Mouse (Mus musculus) embryo, embryonic 11 days (tissue): Measurements from ENCODE around the gene Tyw3.
"Not testable (repeated sequence)": the region's sequence is repeated elsewhere in the genome, so short reads cannot be mapped to it uniquely, and the experiment has no call there.

Source experiments
- DNase-seq: peaks from one replicate; pipeline ENCODE4 v3.0.0-alpha.2; 2015

Gene Tyw3

DNA sequence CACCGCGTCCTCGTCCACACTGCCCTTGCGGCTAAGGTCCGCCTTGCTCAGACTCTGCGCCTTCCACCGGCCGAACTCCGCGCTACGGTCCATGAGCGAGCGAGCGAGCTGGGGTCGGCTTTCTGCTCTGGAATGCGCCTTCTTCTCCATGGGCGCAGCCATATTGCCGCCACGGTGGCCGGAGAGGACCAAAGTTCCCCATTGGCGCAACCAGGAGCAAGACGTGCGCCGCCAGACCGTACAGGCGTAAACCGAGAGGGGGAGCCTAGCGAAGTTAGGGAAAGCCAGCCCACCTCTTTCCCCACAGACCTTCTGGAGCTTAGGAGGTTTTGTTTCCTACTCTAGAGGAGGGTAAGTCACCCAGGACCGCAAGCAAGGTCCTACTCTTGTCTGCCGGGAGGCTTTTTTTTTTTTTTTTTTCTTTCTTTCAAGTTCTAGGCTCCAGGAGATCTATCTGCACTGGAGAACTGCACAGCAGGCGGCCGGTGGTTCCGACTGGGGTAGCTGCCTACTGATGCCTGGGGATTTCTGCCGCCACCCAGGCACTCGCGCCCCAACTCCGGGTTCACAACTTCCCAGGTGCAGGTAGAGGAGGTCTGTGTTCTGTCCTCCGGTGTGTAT, at the start of gene Tyw3:
Tyw3 (minus strand) TSS at position 171 of the 621 bp plus-strand sequence.
- DNase-seq = peak; percentile 96

DNA sequence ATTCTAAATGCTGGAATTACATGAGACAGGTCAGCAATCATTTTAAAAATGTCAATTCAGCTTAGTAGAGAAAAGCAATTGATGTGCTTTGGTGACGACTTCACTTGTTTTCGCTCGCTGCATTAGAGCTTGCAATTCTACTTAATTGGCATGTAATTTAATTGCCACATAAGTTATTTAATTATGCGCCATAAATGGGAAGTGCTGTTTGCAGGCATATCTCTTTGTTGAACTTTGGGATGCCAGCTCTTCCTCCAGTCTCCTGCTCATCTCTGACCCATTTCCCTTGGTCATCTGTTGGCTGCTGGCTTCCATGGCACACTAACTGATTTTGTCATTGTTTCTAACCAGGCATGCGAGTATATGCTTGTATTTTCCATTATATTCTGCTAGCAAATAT, 36.2 kb upstream of the Tyw3 start:
- DNase-seq = no peak

DNA sequence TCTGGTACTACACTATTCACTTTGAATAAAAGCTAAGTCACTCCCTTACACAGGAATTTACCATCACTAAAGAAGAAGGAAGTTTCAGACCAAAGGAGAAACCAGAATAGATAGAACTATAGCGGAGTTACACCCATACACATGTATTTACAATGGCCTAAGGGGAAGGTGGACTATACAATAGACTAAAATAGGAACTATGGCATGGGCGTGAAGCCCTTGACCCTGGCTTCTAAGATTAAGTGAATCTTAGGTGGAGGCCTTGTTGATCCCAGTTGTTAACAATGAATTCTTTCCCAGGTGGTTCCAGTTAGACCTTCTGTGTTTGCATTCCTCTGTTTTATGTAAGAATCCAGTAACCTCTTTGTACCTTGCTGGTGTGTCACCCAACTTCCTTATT, 34.4 kb upstream of the Tyw3 start:
- DNase-seq = not testable (repeated sequence)

DNA sequence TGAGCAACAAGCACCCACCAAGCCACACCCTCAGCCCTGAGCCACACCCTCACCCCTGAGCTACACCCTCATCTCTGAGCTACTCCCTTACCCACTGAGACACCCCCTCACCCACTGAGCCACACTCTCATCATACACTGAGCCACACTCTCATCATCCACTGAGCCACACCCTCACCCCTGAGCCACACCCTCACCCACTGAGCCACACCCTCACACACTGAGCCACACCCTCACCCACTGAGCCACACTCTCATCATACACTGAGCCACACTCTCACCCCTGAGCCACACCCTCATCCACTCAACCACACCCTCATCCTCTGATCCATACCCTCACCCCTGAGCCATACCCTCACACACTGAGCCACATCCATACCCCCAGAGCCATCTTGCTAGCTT, 31.4 kb upstream of the Tyw3 start:
- DNase-seq = no peak

DNA sequence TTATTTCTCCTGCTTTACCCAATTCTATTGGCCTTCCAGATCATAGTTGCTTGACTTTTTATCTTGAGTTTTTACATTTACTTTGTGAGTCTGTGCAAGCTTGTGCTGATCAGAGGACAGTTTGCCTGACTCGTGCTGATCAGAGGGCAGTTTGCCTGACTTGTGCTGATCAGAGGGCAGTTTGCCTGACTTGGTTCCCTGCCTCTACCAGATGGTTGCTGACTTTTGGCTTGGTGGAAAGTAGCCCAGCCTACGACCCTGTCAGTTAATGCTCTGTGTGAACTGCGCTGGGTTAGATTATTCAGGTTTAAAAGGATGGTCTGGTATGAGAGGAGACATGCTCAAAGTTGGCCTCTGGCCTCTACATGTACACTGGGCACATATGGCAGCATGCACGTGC, 19.2 kb upstream of the Tyw3 start:
- no peak for DNase-seq

DNA sequence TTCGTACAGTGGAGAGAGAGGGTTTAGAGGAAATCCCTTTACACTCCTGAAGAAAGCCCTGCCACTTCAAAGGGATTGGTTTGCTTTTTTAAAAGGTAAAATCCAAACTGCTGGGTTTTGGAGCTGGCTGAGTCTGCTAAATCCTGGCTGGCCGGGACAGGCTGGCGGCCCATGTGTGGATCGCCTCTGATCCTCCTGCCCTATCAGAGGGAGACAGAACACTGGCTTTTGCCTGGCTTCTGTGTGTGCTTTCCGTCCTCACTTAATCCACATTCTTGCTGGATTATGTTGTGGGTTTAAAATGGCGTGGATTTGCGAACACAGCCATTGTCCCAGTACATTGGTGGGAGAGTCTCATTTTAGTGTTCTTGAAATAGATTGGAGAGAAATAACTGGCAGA, 18.4 kb upstream of the Tyw3 start:
- no peak for DNase-seq

DNA sequence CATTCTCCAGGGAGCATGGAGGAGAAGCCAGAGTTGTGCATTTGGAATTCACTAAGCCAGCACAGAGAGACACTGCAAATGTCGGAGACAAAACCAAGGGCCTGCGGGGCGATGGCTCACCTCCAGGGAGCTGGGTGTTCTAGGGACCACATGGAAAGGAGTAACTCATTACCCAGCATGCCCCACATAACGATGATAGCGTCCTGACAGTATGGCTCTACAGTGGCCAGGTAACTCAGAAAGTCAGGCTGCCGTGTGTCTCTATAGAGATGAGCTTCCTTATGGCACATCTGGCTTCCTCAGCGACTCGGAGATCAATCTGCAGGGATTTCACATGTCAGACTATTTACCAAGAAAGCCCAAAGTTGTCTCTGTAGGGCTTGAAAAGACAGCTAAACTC, 17.9 kb upstream of the Tyw3 start:
- no peak for DNase-seq

DNA sequence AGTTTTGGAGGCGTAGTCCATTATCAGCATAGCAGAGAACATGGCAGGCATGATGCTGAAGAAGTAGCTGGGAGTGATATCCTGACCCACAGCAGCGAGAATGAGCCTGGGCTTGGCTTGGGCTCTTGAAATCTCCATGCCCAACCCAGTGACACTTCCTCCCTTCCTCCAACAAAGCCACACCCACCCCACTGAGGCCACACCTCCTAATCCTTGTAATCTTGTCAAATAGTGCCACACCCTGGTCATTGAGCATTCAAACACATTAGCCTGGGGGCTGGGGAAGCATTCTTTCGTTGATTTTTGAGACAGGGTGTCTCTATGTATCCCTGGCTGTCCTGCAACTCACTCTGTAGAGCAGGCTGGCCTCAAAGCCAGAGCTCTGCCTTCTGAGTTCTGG, 15.0 kb upstream of the Tyw3 start:
- DNase-seq = no peak

DNA sequence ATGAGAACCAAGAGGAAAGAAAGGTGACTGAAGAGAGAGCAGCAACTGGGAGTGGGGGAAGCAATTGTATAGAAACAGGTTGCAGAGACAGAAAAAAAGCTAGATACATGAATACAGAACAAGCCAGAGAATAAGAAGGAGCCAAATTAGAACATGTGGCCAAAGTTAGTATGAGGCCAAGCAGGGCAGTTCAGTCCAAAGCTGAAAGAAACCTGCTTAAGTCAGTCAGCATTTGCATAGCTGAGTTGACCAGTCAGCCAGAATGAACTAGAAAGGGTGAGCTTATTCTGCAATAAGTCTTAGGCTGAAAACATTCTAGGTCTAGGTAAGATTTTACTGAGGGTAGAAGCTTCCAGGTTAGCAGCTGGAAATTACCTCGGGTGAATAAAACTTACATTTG, 11.0 kb upstream of the Tyw3 start:
- DNase-seq = no peak

DNA sequence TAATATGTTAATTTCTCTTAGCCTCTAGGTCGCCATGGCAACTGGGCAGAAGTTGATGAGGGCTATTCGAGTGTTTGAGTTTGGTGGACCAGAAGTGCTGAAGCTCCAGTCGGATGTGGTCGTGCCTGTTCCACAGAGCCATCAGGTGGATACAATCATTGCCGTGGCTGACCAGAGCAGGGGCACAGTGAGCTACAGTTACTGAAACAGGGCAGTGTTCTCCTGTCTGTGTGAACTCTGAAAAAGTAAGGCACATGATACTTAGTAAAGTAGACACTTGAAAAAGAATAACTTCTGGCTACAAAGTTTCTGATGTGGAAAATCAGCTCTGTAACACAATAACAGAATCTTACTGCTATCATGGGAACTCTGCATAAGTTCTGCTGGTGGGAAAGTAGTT, 8.0 kb upstream of the Tyw3 start:
- no peak for DNase-seq

DNA sequence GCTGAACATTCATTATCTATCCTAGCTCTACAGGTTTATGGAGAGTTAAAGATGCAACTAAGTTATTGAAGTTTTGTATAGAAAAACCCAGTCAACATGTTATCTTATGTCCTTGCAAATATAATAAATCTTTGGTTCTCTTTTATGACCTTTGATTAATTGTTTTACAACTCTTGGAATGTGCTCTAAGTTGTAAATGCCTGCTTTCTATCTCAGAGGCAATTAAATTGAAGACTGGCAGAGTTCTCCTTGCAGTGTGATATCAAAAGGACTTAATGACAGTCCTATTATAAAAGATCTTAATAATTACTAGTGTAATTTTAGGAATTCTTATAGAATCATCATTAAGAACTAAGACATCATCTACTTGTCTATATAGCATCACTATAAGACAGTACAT, 5.2 kb upstream of the Tyw3 start:
- DNase-seq = no peak

DNA sequence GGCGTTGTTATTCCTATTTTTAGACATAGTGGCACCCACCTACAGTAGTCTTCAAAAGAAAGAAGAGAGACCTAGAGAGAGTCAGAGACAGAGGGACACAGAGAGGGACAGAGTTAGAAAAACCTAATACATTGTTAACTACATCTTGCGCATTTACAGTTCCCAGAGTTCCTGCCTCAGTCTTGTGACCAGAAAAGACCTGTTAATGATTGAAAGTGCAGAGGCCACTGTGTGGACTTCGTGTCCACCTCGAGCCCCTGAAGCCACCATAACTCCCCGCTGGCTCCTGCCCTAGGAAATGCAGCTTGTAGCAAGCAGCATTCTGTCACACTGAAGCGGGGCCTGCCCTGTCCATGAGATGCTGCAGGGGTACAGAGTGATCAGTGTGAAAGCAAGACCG, 657 bp upstream of the Tyw3 start:
- DNase-seq = peak; percentile 18

DNA sequence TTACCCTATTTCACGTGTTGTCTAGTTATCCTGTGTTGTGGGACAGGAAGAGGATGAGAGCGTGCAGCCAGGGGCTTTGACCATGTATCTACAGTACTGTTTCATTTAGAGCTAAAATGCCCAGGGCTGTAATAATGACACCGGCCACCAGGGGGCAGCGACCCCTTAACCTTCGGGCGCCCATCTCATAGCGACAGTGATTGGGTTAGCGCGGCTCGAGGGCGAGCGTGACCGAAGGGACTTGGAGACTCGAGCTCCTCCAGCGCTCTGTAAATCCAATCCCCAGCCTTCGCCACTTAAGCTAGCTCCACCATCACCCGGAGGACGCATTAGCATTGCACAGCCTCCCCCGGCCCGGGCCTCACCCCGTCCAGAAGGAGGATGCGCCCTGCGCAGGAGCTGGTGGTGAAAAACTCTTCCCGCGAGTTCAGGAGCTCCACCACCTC, 393 bp downstream of the Tyw3 start, which contains the start of gene Cryz:
Cryz (plus strand) TSS at position 224 of the 446 bp plus-strand sequence.
- DNase-seq = peak; percentile 94

DNA sequence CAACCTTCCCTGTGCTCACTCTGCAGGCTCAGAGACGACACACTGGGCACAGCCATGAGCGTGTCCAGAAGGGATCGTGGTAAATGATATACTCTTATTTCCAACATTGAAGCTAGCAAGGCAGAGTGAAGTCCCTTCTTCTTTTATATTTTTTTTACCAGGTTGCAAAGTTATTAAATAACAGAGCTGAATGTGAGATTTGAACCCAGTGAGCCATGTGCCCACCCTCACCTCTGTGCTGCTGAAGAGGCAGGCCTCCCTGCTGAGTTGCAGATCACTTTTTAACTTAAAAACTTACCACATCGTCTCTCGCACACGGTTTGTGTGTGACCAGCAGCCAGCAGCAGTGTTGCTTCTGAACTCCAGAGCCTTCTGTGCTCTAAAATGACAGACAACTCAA, 2.7 kb downstream of the Tyw3 start:
- DNase-seq = no peak

DNA sequence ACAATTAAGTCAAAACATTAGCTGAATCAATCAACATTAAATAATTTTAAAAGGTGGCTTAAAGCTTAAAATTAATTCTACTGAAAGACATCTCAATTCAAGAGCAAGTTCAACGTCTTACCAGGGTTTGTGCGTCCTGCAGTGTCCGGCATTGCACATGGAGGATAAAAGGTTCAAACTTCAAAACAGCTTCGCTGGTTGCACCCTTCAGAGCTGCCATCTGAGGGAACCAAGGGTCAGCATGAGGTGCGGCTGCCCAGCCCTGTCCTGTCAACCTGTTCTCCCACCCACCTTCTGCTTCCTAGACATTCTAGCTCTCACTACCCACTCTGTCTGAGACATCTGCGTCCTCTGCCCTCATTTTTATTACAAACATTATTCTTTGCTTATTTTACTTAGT, 3.3 kb downstream of the Tyw3 start:
- no peak for DNase-seq

DNA sequence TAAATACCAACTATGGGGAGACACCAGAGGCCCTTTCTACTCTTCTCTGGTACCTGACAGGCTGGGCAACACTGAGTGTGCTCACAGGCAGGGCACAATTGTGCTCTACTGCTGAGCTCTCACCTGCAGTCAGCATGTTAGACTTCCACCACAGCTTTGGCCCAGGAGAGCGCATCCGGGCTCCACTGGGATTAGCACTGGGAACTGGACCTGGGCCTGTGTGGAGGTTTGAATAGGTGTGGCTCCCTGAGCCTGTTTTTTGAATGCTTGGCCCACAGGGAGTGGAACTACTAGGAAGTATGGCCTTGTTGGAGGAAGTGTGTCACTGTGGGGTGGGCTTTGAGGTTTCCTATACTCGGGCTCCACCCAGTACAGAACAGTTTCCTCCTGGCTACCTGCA, 5.3 kb downstream of the Tyw3 start:
- DNase-seq = no peak

DNA sequence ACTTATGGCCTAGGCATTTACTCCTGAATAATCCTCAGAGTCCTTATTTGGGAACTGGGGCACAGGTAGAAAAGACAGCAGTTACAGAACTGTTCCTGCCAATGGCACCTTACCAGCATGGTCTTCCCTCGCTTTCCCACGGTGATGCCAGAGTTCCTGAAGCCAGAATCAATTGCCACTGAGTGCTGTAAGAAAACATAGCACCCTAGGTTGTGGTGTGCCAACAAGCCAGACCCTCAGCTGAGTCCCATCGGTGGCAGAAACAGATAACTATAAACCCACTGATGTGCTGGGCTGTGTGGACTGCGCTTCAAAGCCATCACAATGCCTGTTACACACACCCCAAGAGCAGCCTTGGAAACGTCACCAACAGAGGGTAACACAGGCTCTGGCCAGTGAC, 5.9 kb downstream of the Tyw3 start:
- DNase-seq = no peak

DNA sequence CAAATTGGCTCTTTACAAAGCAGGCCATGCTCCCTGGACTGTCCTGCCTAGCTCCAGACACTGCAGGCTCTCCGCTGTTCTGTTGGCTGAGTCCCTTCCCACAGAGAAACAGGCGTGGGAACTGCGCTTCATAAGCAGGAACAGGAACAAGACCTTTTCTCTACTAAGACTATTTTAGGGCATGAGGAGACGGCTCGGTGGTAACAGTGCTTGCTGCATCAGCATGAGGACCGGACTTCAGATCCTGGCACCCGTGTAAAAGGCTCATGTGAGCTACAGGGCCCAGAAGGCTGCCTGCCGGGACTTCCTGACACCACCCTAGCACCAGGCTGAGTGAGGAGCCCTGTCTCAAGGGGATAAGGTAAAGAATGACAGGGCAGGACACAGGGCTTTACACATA, 12.6 kb downstream of the Tyw3 start:
- no peak for DNase-seq

DNA sequence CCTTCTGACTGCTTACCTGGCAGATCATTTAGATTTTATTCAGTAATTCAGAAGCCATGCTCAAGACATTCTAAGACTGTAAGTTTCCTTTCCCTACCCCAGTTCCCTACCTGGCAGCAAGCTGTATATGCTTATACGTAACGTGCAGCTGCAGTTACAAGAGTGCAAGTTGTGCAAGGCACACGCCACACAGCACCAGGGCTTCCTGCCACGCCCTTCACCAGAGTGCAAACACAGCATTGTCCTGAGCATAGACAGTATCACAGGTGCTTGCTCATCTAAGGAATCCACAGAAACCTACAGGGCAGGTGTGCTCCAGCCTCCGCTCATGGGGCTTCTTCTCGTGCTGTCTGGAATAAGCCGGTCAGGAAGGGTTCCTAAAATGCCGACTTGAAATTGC, 19.0 kb downstream of the Tyw3 start:
- DNase-seq = no peak

DNA sequence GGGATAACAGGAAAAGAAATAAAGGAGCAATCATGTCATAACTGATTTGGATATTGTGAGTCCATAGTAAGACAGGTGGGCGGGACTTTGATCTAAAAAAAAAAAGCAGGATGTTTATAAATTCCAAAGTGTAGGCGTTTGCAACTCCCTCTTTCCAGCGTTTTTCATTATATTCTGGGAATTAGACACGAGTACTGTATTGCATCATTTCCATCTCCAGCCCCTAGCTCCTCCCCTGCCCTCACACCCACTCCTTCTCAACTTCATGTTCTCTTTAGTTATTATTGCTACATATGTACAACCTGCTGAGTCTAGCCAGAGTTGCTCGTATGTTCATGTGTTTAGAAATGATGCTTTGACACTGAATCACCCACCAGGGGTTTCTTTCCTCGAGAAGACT, 23.2 kb downstream of the Tyw3 start:
- no peak for DNase-seq

DNA sequence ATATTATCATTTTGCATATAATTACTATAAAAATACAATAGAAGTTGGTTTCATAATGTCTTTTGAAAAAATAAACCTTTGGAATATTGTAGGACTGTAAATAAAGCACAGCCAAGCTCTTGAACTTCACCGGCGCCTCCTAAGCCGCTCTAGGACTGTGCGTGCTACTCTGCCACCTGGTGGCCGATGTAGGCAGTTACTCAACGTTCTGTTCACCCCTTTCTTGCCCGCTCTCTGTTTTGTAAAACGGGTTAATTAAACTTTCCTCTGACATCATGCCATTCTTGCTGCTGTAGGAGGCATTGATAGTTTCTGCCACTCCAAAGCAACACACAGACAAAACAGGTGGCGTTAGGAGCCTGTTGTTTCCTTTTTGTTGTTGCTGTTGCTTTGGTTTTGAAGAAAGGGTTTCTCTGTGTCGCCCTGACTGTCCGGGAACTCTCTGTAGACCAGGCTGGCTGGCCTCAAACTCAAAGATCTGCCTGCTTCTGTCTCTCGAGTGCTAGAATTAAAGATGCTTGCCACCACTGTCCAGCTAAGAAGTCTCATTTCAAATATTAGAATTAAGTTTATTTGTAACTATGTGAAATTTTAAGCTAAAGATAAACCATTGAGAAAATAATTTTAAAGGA, 24.4 kb downstream of the Tyw3 start:
- peak; percentile 88 for DNase-seq

DNA sequence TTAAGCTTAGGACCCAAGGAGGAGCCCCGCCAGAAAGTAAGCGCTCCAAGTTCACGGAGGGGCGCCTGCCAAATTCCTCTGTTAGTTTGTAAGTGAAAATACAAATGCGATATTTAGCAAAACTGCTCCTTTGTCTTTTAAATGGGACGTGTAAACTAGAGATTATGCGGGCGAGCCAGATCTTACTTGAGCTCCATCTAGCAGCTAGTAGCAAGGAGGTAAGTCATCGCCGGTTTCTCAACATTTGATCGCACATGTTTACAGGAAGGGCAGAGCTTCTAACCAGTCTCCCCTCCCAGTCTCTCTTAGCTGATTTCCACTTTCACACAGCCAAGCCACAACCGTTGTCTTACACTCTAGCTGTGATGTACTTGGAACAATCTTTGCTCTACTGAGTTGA, 26.1 kb downstream of the Tyw3 start:
- DNase-seq = peak; percentile 42

DNA sequence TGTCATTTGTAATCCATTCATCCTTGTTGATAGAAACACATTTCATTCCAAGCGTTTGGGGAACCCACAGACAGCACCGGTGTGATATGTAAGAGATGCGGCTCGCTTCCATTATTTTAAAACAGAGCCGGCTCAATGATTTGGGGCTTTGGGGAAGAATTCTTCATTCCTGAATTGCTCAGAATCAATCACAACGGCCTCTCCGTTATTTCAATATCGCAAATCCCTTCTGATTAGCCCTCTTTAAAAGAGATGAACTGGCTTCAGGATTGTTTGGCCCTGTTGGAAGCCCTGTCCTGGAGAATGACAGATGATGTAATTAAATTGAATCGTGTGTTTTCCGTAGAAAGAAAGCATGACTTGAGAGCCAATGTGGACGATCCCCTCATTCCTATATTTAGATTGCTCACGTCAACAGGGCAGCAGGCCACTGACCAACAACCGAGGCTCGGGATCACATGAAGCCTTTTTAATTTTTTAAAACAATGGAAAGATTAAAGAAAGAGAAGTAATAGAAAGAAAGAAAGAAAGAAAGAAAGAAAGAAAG, 26.8 kb downstream of the Tyw3 start:
- peak; percentile 28 for DNase-seq

DNA sequence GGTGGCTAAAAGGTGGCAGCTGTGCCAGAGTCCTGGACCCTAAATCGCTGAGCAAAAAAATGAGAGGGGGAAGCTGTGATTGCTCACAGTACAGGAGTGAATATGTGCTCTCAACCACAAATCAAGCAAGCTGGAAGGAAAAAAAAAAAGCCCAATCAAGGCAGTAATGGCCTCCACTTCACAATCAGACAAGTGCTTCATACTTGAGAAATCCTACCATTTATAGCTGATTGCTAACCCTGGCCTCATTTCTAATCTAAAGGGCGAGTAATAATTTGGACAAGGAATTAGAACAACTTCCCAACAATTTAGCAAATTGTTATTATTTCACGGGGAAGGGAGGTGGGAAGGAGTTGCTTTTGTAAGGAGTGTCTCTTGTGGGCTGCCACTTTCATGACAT, 31.5 kb downstream of the Tyw3 start:
- DNase-seq = no peak

DNA sequence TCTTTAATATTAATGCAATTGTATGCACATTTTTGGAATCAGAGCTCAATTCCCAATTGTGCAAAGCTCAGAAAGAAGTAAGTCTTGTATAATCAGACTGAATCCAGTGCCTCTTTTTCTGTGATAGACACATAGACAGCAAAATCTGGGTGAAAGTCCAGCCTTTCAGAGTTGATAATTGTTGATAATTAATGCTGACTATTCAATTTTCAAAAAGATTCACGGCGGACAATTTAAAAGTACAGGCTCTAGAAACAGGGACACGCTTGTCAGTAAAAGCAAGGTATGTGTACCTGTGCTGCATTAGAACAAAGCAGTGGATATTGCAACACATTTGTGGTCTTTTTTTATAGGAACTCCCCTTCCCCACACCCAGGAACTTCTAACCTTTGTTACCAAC, 34.7 kb downstream of the Tyw3 start:
- no peak for DNase-seq
